Mouse (Mus musculus): ENCODE results near the gene Gm11639. TPM values are rescaled to one million over a fixed set of nuclear protein-coding genes. Genes with fewer than 3 reads are reported as not detected.

The Gm11639 gene
- total and polyA plus RNA-seq, 2 experiments from 2014 or later, result 0.01 TPM; not detected in 1

GRCm38 (mm10) chr11:104704097-104704496, 18.6 kb downstream of the Gm11639 start:
- ATAC-seq (ENCODE audit: insufficient read depth, low read depth), result no peak
- no peak for TF ChIP-seq CTCF (IDR thresholded peaks at IDR 0.05; ENCODE audit: low read depth)
- no peak for TF ChIP-seq EP300 (IDR thresholded peaks at IDR 0.05; ENCODE audit: low read depth)
- Histone ChIP-seq H3K4me3 (ENCODE audit: low read depth, low read length) (no peak overlapping the region), H3K27me3 (ENCODE audit: control insufficient read depth, insufficient read depth, low read length) (no peaks in the 10 kb centered on the region), H3K4me2 (ENCODE audit: low read depth, low read length) (no peak overlapping the region), H3K4me1 (ENCODE audit: control insufficient read depth, insufficient read depth) (no peaks in the 10 kb centered on the region), H3K27ac (ENCODE audit: low read depth) (no peak overlapping the region), H3K9ac (replicated peaks; ENCODE audit: low read depth, low read length) (no peak overlapping the region), H3K9me3 (replicated peaks; ENCODE audit: control insufficient read depth, low read length) (no peaks in the 10 kb centered on the region), H3K36me3 (replicated peaks; ENCODE audit: control insufficient read depth, insufficient read depth, low read length) (no peaks in the 10 kb centered on the region)
- DNase-seq (ENCODE audit: low spot score), result no peak
- WGBS, result 65% methylated on average over 15 of the region's 15 CpGs

DNA sequence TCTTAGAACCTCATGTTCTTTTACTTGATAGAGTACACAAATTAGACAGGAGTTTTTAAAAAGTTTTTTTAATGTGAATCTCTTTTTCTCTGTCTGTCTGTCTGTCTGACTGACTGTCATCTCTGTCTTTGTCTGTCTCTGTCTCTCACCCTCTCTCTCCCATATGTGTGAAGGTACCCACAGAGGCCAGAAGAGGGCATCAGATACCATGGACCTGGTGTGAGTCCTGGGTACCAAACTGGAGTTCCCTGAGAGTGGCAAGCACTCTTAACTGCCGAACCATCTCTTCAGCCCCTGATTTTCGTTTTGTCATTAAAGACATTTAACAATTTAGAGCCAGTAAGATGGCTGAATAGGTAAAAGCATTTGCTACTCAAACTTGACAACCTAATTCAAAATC, 21.6 kb downstream of the Gm11639 start:
- ATAC-seq (ENCODE audit: insufficient read depth, low read depth) (no peak), DNase-seq (ENCODE audit: low spot score) (no peak)
- Histone ChIP-seq H3K4me1 (ENCODE audit: control insufficient read depth, insufficient read depth) (no peaks in the 10 kb centered on the region), H3K4me3 (ENCODE audit: low read depth, low read length) (no peak overlapping the region), H3K9me3 (replicated peaks; ENCODE audit: control insufficient read depth, low read length) (no peaks in the 10 kb centered on the region), H3K9ac (replicated peaks; ENCODE audit: low read depth, low read length) (no peak overlapping the region), H3K27me3 (ENCODE audit: control insufficient read depth, insufficient read depth, low read length) (no peaks in the 10 kb centered on the region), H3K27ac (ENCODE audit: low read depth) (no peak overlapping the region), H3K4me2 (ENCODE audit: low read depth, low read length) (no peak overlapping the region), H3K36me3 (replicated peaks; ENCODE audit: control insufficient read depth, insufficient read depth, low read length) (no peaks in the 10 kb centered on the region)
- TF ChIP-seq CTCF (IDR thresholded peaks at IDR 0.05; ENCODE audit: low read depth), result no peak; the same call in 1 of the 2 replicates
- TF ChIP-seq EP300 (IDR thresholded peaks at IDR 0.05; ENCODE audit: low read depth), result no peak
- WGBS, result 55% methylated on average over 2 of the region's 2 CpGs

DNA sequence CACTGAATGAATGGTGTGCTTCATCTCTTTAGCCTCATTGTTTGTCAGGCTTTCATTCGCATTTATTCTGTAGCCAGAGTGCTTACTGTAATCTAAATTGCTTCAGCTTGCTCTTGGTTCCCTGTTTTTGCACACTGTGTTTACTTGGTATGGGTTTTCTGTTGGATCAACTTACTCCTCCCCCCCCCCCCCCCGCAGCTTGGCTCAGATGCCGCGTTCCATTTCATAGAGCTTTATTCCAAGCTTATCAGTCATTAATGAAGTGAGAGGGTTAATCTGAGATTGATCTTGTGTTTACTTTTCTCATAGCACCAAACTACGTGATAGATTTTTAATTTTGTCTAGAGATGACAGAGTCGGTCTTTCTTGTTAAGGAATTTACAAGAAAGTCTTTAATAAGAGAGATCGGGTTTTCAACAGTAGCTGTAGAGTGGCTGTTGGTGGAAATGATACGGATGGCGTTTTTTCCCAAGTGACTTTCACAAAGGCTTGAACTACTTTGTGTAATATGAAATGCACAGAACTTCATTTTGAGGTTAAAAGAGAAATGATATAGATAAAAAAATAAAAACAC, 59.6 kb downstream of the Gm11639 start:
- Histone ChIP-seq H3K9me3 (replicated peaks; ENCODE audit: control insufficient read depth, low read length) (no peaks in the 10 kb centered on the region), H3K36me3 (replicated peaks; ENCODE audit: control insufficient read depth, insufficient read depth, low read length) (no peaks in the 10 kb centered on the region), H3K27me3 (ENCODE audit: control insufficient read depth, insufficient read depth, low read length) (no peaks in the 10 kb centered on the region), H3K4me1 (ENCODE audit: control insufficient read depth, insufficient read depth) (no peaks in the 10 kb centered on the region), H3K27ac (ENCODE audit: low read depth) (no peak overlapping the region), H3K4me2 (ENCODE audit: low read depth, low read length) (no peak overlapping the region), H3K4me3 (ENCODE audit: low read depth, low read length) (no peak overlapping the region), H3K9ac (replicated peaks; ENCODE audit: low read depth, low read length) (no peak overlapping the region)
- ATAC-seq (ENCODE audit: insufficient read depth, low read depth), result no peak
- WGBS, result 79% methylated on average over 9 of the region's 9 CpGs
- DNase-seq (ENCODE audit: low spot score), result no peak
- TF ChIP-seq EP300 (IDR thresholded peaks at IDR 0.05; ENCODE audit: low read depth) (no peak), CTCF (IDR thresholded peaks at IDR 0.05; ENCODE audit: low read depth) (no peak)

GRCm38 (mm10) chr11:104765762-104766161, 80.3 kb downstream of the Gm11639 start:
- H3K36me3 ChIP-seq (replicated peaks; ENCODE audit: control insufficient read depth, insufficient read depth, low read length), result no peaks in the 10 kb centered on the region
- TF ChIP-seq CTCF (IDR thresholded peaks at IDR 0.05; ENCODE audit: low read depth) (peak; percentile 17; the same call in 1 of the 2 replicates), EP300 (IDR thresholded peaks at IDR 0.05; ENCODE audit: low read depth) (no peak)
- H3K27me3 ChIP-seq (ENCODE audit: control insufficient read depth, insufficient read depth, low read length), result no peaks in the 10 kb centered on the region
- no peak for ATAC-seq (ENCODE audit: insufficient read depth, low read depth)
- no peak overlapping the region for H3K4me2 ChIP-seq (ENCODE audit: low read depth, low read length)
- H3K9ac ChIP-seq (replicated peaks; ENCODE audit: low read depth, low read length), result no peak overlapping the region
- no peak overlapping the region for H3K4me3 ChIP-seq (ENCODE audit: low read depth, low read length)
- H3K9me3 ChIP-seq (replicated peaks; ENCODE audit: control insufficient read depth, low read length), result no peaks in the 10 kb centered on the region
- H3K27ac ChIP-seq (ENCODE audit: low read depth), result no peak overlapping the region
- H3K4me1 ChIP-seq (ENCODE audit: control insufficient read depth, insufficient read depth), result no peaks in the 10 kb centered on the region
- no peak for DNase-seq (ENCODE audit: low spot score)
- WGBS, result 26% methylated on average over 6 of the region's 6 CpGs

DNA sequence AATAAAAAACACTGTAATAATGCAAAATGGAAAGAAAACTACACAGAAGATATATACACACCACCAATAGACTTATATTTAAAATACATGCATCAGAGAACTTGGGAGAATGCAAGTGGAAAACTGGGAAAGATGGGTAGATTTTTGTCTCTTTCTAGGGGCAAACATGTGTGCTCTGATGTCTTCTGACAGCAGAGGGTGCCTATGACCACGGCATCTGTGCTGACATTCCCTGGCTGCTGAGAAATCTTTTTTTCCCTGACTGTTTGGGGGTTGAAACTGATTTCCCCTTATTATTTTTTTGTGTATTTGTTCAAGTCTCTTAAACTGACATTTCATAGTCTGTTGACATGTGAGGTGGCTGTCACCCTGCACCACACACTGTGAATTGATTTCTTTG, 81.6 kb downstream of the Gm11639 start:
- Histone ChIP-seq H3K4me2 (ENCODE audit: low read depth, low read length) (no peak overlapping the region), H3K9ac (replicated peaks; ENCODE audit: low read depth, low read length) (no peak overlapping the region), H3K36me3 (replicated peaks; ENCODE audit: control insufficient read depth, insufficient read depth, low read length) (no peaks in the 10 kb centered on the region), H3K27ac (ENCODE audit: low read depth) (no peak overlapping the region), H3K4me3 (ENCODE audit: low read depth, low read length) (no peak overlapping the region), H3K4me1 (ENCODE audit: control insufficient read depth, insufficient read depth) (no peaks in the 10 kb centered on the region), H3K27me3 (ENCODE audit: control insufficient read depth, insufficient read depth, low read length) (no peaks in the 10 kb centered on the region), H3K9me3 (replicated peaks; ENCODE audit: control insufficient read depth, low read length) (no peaks in the 10 kb centered on the region)
- no peak for TF ChIP-seq CTCF (IDR thresholded peaks at IDR 0.05; ENCODE audit: low read depth)
- TF ChIP-seq EP300 (IDR thresholded peaks at IDR 0.05; ENCODE audit: low read depth), result no peak
- WGBS, result 24% methylated on average over 1 of the region's 1 CpGs
- ATAC-seq (ENCODE audit: insufficient read depth, low read depth), result no peak
- DNase-seq (ENCODE audit: low spot score), result no peak

- Histone ChIP-seq H3K9me3 (replicated peaks; ENCODE audit: control insufficient read depth, low read length) (no peaks in the 10 kb centered on the region), H3K4me2 (ENCODE audit: low read depth, low read length) (no peak overlapping the region), H3K27me3 (ENCODE audit: control insufficient read depth, insufficient read depth, low read length) (no peaks in the 10 kb centered on the region), H3K27ac (ENCODE audit: low read depth) (no peak overlapping the region), H3K9ac (replicated peaks; ENCODE audit: low read depth, low read length) (no peak overlapping the region), H3K36me3 (replicated peaks; ENCODE audit: control insufficient read depth, insufficient read depth, low read length) (no peaks in the 10 kb centered on the region), H3K4me1 (ENCODE audit: control insufficient read depth, insufficient read depth) (no peaks in the 10 kb centered on the region), H3K4me3 (ENCODE audit: low read depth, low read length) (no peak overlapping the region)
- TF ChIP-seq EP300 (IDR thresholded peaks at IDR 0.05; ENCODE audit: low read depth), result no peak
- TF ChIP-seq CTCF (IDR thresholded peaks at IDR 0.05; ENCODE audit: low read depth), result peak; percentile 67
- 7% methylated on average over 5 of the region's 5 CpGs for WGBS
- ATAC-seq (ENCODE audit: insufficient read depth, low read depth) (no peak), DNase-seq (ENCODE audit: low spot score) (peak; percentile 6)
Observed at GRCm38 (mm10) chr11:104768072-104768471, 82.6 kb downstream of the Gm11639 start.

Data from heart, postnatal 0 days (tissue).